Mouse (Mus musculus) myocyte (in vitro differentiated cells): ENCODE data around the gene Exog.

Experiments used
- MYOD1 ChIP-seq, 3 experiments: IDR thresholded peaks; one replicate each; pipeline ENCODE4 v1.6.1; 2011; ENCODE audit warnings: control low read depth in 2 of 3, low read depth in 2 of 3, mild to moderate bottlenecking in 2 of 3, moderate library complexity in 1 of 3; ENCODE audit not compliant: insufficient read length in 2 of 3, control insufficient read depth in 1 of 3
- POLR2A ChIP-seq: IDR thresholded peaks from one replicate; pipeline ENCODE4 v1.6.1; 2011; ENCODE audit warnings: low read depth, mild to moderate bottlenecking, control low read depth, moderate library complexity; ENCODE audit not compliant: insufficient read length
- TCF12 ChIP-seq: IDR thresholded peaks from one replicate; pipeline ENCODE4 v1.6.1; 2011; ENCODE audit warnings: mild to moderate bottlenecking, control low read depth; ENCODE audit not compliant: poor library complexity, insufficient read depth, severe bottlenecking

DNA sequence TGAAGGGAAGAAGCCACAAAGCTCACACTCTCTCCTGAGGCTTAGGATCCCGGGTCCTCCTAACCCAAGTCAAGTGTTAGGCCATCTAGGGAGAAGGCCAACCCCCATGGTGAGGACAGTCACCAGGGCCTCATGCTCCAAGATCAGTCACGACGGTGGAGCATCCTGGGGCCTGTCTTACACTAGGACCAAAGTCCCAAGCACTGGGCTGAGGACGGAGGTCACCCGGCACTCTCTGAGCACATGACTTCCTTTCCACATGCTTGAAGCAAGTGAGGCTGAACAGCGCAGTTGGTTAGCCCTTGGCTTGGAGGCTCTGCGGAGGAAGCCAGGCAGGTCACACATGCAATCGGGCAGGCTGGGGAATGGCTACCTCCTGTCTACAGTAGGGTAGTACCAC lies 70.2 kb downstream of the Exog start:
- TF ChIP-seq POLR2A = no peak
- TF ChIP-seq MYOD1 (IDR thresholded peaks at IDR 0.05; ENCODE audit: control insufficient read depth in 1 of 3, insufficient read length in 2 of 3, low read depth in 2 of 3) = no peak
- no peak for TF ChIP-seq TCF12
